Mouse (Mus musculus) small intestine, adult 10 weeks (tissue): ENCODE results near the gene Spdye4a. TPM values are rescaled to one million over a fixed set of nuclear protein-coding genes. Genes with fewer than 3 reads are reported as not detected.

ENCODE experiments used
- polyA plus RNA-seq: library from polyadenylated mRNA; stranded (reverse); fragments of 350-450 nt; fragmentation: Illumina TruSeq; extraction: RNeasy Lipid Tissue Mini Kit (QIAGEN cat#74804); gene quantifications from one replicate; pipeline ENCODE4 v1.2.3, GENCODE M21; 2014; ENCODE audit warnings: low replicate concordance

The Spdye4a gene
- not detected for polyA plus RNA-seq

DNA sequence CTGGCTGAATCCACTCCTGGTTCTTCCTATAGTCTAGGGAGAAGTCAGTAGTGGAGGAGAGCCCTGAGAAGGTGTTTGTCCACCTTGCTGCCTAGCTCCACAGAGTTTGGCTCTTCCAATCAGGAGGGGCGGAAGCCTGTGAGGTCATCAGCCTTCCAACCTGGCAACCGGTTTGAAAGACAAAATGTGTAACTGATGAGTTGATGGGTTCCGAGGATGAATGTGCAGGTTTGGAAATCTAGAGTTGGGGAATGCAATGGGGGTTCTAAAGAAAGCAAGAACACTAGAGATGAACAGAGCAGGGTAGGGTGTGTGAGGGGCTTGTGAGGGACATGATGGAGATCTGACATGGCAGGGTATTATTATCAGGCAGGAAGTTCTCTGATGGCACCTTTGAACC is at the start of gene Spdye4a:
Spdye4a (minus strand) TSS at position 101 of the 400 bp plus-strand sequence.

DNA sequence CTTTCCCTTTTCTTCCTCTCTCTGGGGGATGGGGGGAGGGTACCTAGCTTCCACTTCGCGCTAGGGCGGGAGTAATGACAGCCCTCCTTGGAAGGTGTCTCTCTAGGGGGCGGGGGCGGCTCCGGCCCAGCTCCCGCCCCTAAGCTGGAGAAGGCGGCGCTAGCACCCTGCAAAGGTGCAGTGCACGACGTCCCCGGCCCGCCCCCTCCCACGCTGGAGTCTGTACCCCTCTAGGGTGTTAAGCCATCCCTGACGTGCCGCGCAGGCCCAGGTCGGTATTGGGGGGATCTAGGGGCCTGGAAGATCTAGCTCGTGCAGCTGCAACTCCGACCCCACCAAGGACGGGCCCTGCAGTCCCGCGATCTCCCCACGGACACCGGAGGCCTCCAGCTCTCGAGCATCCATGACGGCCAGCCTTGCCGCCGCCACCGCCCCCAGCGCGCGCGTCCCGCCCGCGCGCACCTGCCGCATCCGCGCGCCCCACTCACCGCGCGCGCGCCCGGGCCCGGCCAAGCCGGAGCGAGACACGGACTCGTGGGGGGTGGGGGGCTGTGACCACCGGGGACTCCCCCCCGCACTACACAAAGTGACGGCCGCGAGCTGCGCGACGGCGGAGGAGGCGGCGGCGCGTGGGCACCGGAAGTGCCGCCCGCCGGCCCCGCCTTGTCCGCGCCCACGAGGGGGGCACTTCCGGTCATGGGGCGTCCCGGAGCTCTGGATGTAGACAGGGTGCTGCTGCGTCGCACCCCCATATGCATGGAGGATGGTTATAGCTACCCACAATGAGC is 42.9 kb upstream of the Spdye4a start, which contains the start of gene Zfp316:
Zfp316 (minus strand) TSS at position 660 of the 788 bp plus-strand sequence.

GRCm38 (mm10) chr5:143235028-143235693 is 8.5 kb upstream of the Spdye4a start, which contains the start of gene Zfp12:
Zfp12 (plus strand) TSS chr5:143235163.

DNA sequence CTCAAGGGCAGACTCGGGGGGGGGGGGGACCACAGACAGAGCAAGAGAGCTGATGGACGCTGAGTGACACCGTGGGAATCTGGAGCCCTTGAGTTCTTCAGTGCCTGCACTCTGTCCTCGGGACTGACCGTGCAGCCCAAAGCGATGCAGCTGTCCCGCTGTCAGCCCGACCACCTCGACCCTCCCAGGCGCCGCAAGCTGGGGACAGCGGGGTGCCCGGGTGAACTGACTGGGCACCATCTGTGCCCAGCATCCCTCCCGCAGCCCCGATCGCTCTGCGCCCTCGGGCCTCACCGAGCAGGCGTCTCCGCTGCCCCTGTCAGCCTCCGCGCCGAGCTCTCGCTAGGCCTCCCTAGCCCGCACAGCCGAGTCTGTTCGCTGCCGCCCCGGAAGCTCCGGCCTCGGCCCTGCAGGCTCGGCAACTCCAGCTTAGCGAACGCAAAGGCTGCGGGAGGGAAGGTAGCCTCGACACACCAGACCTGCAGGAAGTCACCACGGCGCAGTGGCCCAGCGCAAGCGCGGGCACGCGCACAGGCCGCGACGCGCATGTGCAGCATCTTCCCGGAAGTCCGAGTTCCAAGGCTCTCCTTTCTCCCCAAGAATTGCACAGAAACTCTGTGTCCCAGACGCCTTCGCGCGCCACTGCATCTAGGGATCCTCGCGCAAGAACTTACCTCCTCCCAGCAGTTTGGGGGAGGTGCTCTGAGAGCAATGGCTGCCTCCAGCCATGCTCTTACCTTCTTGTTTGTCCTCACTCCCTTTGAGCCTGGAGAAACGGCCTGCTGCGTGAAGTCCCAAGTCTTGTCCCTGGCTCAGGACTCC is 46.2 kb downstream of the Spdye4a start, which contains the start of the genes Rbak and Spdye4b:
Rbak (minus strand) TSS at position 521 of the 822 bp plus-strand sequence.
Spdye4b (plus strand) TSS at position 763 of the 822 bp plus-strand sequence.

Other genes starting within 250 kb of the Spdye4a start
- gene Rnf216, start 113.9 kb downstream of the Spdye4a start, polyA plus RNA-seq = 21.9 TPM
- gene Olfr718-ps1, start 79.3 kb downstream of the Spdye4a start, polyA plus RNA-seq = not detected
- 4.9 TPM for gene Rbak, start 46.1 kb downstream of the Spdye4a start, polyA plus RNA-seq
- gene Spdye4b, start 45.9 kb downstream of the Spdye4a start, polyA plus RNA-seq = not detected
- 3.0 TPM for gene Zfp12, start 8.3 kb upstream of the Spdye4a start, polyA plus RNA-seq
- gene Zfp316, start 43.1 kb upstream of the Spdye4a start, polyA plus RNA-seq = 0.15 TPM
- gene Zfp853, start 66.7 kb upstream of the Spdye4a start, polyA plus RNA-seq = not detected
- gene E130309D02Rik, start 88.5 kb upstream of the Spdye4a start, polyA plus RNA-seq = 0.30 TPM
- gene Zdhhc4, start 102.4 kb upstream of the Spdye4a start, polyA plus RNA-seq = 2.7 TPM
- not detected for gene Grid2ip, start 130.4 kb upstream of the Spdye4a start, polyA plus RNA-seq
- 173 TPM for gene Kdelr2, start 176.9 kb upstream of the Spdye4a start, polyA plus RNA-seq
- gene Daglb, start 237.7 kb upstream of the Spdye4a start, polyA plus RNA-seq = 1.2 TPM